Mouse (Mus musculus): ENCODE measurements around the gene Acin1. TPM values are rescaled to one million over a fixed set of nuclear protein-coding genes. Genes with fewer than 3 reads are reported as not detected.

Acin1 gene
- total and polyA plus RNA-seq, 2 experiments from 2014 or later = 108 to 122 TPM

DNA sequence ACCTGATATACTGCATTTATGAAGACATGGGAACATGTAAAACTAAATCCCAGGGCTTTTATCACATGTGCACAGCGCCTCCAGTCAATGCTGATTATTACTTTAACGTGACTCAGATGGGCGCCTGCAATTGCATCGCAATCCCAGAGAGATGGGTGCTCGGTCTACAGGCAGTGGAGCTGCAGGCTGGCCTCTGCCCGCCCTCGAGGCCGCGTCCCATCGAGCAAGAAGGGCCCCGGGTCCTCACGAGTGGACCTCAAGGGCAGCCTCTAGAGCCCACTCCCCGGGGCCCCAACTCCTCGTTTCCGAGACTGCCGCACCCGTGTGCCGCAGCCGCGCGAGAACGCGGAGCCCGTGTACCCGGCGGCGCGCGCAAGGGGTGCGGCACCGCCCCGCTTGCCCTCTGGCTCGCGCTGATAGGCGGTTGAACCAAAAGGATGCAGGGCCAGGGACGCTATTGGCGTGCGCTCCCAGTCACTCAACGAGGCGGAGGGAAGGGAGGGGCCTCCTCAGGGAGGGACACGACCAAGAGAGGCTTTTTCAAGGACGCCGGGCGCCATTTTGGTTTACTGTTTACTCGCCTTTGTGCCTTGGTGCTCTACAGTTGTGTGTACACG is 83.6 kb downstream of the Acin1 start:
- ATAC-seq (ENCODE audit: low FRiP score) = peak; percentile 99
- peak; percentile 29 for TF ChIP-seq CTCF (IDR thresholded peaks at IDR 0.05)
- peaks cover 6% of the 10 kb centered on the region; the same call in 1 of the 2 replicates for H3K4me1 ChIP-seq (ENCODE audit: insufficient read depth, low read length)
- H3K27me3 ChIP-seq (ENCODE audit: insufficient read depth, low read length) = no peaks in the 10 kb centered on the region
- no peaks in the 10 kb centered on the region for H3K36me3 ChIP-seq (ENCODE audit: insufficient read depth, low read length)
- H3K4me2 ChIP-seq (ENCODE audit: low read depth, low read length, poor library complexity, severe bottlenecking) = peak overlapping the region; percentile 53
- H3K4me3 ChIP-seq (ENCODE audit: low read depth, low read length) = peak overlapping the region; percentile 52
- peak overlapping the region; percentile 97 for H3K27ac ChIP-seq (ENCODE audit: low read depth, low read length)
- peak overlapping the region; percentile 81 for H3K9ac ChIP-seq (replicated peaks; ENCODE audit: low read length, poor library complexity, severe bottlenecking)
- H3K9me3 ChIP-seq (ENCODE audit: low read length) = no peaks in the 10 kb centered on the region
- WGBS = under 1% methylated on average over 46 of the region's 46 CpGs
- peak; percentile 99 for DNase-seq (ENCODE audit: low spot score)

DNA sequence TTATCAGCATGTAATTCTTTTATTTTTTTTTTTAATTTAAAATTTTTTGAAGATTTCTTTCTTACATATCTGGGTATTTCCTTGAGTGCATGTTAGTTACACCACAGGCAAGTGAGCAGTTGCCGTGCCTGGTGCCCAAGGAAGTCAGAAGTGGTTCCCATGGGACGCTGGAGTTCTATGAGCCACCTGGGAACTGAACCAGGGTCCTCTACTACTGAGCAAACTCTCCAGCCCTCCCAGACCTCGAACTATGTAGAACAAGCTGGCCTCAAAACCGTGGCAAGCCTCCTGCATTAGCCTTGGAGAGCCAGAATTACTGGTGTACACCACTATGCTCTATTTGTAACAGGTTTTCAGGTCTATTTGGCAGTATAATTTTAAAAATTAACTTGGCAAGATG is 84.1 kb downstream of the Acin1 start:
- H3K4me1 ChIP-seq (ENCODE audit: insufficient read depth, low read length) = peaks cover 6% of the 10 kb centered on the region; the same call in 1 of the 2 replicates
- H3K27ac ChIP-seq (ENCODE audit: low read depth, low read length) = peak overlapping the region; percentile 97
- peak overlapping the region; percentile 52 for H3K4me3 ChIP-seq (ENCODE audit: low read depth, low read length)
- TF ChIP-seq CTCF (IDR thresholded peaks at IDR 0.05) = no peak
- H3K4me2 ChIP-seq (ENCODE audit: low read depth, low read length, poor library complexity, severe bottlenecking) = peak overlapping the region; percentile 53
- H3K27me3 ChIP-seq (ENCODE audit: insufficient read depth, low read length) = no peaks in the 10 kb centered on the region
- peak; percentile 32 for ATAC-seq (ENCODE audit: low FRiP score)
- 35% methylated on average over 4 of the region's 4 CpGs for WGBS
- peak; percentile 38 for DNase-seq (ENCODE audit: low spot score)
- H3K36me3 ChIP-seq (ENCODE audit: insufficient read depth, low read length) = no peaks in the 10 kb centered on the region
- H3K9me3 ChIP-seq (ENCODE audit: low read length) = no peaks in the 10 kb centered on the region
- H3K9ac ChIP-seq (replicated peaks; ENCODE audit: low read length, poor library complexity, severe bottlenecking) = peak overlapping the region; percentile 81

DNA sequence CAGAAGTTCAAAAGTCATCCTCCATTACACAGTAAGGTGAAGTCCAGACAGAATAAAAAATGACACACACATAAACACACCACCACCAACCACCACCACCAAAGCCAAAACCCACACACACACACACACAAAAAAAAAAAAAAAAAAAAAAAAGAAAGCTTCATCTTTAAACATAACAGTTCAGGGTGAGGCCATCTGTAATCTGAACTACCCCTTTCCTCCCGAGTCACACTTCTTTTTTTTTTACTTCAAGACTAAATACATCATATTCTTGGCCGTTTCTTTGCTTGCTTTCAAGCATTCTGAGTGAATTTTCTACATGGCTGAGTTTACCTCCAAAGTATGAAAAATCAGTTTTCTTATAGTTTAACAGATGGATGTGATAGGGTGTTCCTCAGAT is 85.1 kb downstream of the Acin1 start:
- Histone ChIP-seq H3K27me3 (ENCODE audit: insufficient read depth, low read length) (no peaks in the 10 kb centered on the region), H3K9ac (replicated peaks; ENCODE audit: low read length, poor library complexity, severe bottlenecking) (no peak overlapping the region), H3K27ac (ENCODE audit: low read depth, low read length) (no peak overlapping the region), H3K36me3 (ENCODE audit: insufficient read depth, low read length) (no peaks in the 10 kb centered on the region), H3K9me3 (ENCODE audit: low read length) (no peaks in the 10 kb centered on the region), H3K4me1 (ENCODE audit: insufficient read depth, low read length) (peaks cover 6% of the 10 kb centered on the region; the same call in 1 of the 2 replicates), H3K4me3 (ENCODE audit: low read depth, low read length) (no peak overlapping the region), H3K4me2 (ENCODE audit: low read depth, low read length, poor library complexity, severe bottlenecking) (no peak overlapping the region)
- no peak for DNase-seq (ENCODE audit: low spot score)
- ATAC-seq (ENCODE audit: low FRiP score) = no peak
- WGBS = 81% methylated on average over 2 of the region's 2 CpGs
- no peak for TF ChIP-seq CTCF (IDR thresholded peaks at IDR 0.05)

DNA sequence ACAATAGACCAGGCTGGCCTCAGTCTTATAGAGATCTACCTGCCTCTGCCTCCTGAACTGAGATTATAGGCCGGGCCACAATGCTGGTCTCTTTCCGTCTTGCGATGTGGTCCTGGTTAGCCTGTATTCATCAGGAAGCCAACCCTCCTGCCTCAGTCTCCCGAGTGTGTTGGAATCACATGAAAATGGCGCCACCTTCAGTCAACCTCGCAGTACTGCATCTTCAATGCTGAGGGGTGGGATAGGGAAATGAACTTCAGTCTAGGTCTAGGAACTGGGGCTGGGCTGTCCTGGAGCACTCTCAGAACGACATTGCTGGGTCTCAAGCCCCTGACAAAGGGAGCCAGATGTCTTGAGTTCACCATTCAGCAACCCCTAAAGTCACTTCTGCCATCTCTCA is 89.6 kb downstream of the Acin1 start:
- Histone ChIP-seq H3K27ac (ENCODE audit: low read depth, low read length) (no peak overlapping the region), H3K9ac (replicated peaks; ENCODE audit: low read length, poor library complexity, severe bottlenecking) (no peak overlapping the region), H3K4me1 (ENCODE audit: insufficient read depth, low read length) (no peaks in the 10 kb centered on the region), H3K9me3 (ENCODE audit: low read length) (no peaks in the 10 kb centered on the region), H3K4me3 (ENCODE audit: low read depth, low read length) (no peak overlapping the region), H3K4me2 (ENCODE audit: low read depth, low read length, poor library complexity, severe bottlenecking) (no peak overlapping the region), H3K36me3 (ENCODE audit: insufficient read depth, low read length) (no peaks in the 10 kb centered on the region), H3K27me3 (ENCODE audit: insufficient read depth, low read length) (no peaks in the 10 kb centered on the region)
- ATAC-seq (ENCODE audit: low FRiP score) = no peak
- WGBS = 79% methylated on average over 7 of the region's 7 CpGs
- TF ChIP-seq CTCF (IDR thresholded peaks at IDR 0.05) = peak; percentile 57
- no peak for DNase-seq (ENCODE audit: low spot score)

DNA sequence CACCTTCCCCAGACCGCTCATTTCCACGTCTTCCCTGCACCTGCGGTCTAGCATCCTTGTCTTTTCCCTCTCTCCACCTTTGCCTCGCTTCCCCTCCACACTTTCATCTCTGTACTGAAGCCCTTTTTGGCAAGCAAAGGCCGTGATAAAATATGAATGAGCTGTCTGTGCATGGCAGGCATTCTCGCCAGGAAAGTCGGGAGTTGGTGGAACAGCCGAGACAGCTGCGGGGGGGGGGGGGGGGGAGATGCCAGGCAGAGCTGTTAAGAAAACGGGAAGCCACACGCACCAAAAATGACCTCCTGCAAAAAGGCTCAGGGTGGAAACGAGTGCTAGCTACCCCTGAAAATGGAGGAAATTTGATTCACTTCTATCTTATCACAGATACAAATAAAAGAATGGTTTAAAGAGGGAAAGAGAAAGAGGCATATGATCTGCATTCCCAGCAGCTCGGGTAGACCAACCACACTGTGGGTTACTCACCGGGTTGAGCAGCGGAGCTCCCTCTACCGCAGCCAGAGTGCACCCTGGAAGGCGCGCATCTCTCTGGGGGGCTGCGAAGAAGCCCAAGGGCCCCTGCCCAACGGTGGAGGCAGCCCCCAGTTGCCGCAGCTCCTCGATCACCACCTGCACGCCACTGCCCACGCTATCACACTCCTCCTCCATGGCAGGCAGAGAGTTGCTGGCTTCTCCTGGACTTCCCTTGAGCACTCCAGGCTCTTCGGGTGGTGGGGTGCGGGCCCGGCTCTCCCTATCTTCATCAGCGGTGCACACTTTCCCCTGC is 91.9 kb downstream of the Acin1 start:
- no peak for DNase-seq (ENCODE audit: low spot score)
- H3K27ac ChIP-seq (ENCODE audit: low read depth, low read length) = no peak overlapping the region
- H3K36me3 ChIP-seq (ENCODE audit: insufficient read depth, low read length) = no peaks in the 10 kb centered on the region
- ATAC-seq (ENCODE audit: low FRiP score) = no peak
- no peak overlapping the region for H3K9ac ChIP-seq (replicated peaks; ENCODE audit: low read length, poor library complexity, severe bottlenecking)
- 64% methylated on average over 28 of the region's 28 CpGs for WGBS
- no peaks in the 10 kb centered on the region for H3K27me3 ChIP-seq (ENCODE audit: insufficient read depth, low read length)
- no peaks in the 10 kb centered on the region for H3K4me1 ChIP-seq (ENCODE audit: insufficient read depth, low read length)
- H3K4me2 ChIP-seq (ENCODE audit: low read depth, low read length, poor library complexity, severe bottlenecking) = no peak overlapping the region
- no peaks in the 10 kb centered on the region for H3K9me3 ChIP-seq (ENCODE audit: low read length)
- 0 out of 2 replicates have a peak, but pooled peaks have one; percentile 3 for TF ChIP-seq CTCF (IDR thresholded peaks at IDR 0.05)
- no peak overlapping the region for H3K4me3 ChIP-seq (ENCODE audit: low read depth, low read length)

DNA sequence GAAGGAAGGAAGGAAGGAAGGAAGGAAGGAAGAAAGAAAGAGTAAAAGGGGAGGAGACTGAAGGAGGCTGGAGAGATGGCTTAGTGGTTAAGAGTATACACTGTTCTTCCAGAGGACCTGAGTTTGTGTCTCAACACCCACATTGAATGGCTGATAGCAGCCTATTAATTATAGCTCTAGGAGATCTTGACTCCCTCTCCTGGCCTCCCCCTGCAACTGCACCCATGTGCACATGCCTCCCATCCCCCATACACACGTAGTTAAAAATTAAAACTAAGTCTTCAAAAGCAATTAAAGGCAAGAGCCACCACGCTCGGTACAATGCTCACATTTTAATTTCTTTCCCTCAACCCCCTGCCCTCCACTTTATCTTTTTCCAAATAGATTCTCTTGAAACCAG is 92.7 kb downstream of the Acin1 start:
- DNase-seq (ENCODE audit: low spot score) (no peak), ATAC-seq (ENCODE audit: low FRiP score) (no peak)
- Histone ChIP-seq H3K4me3 (ENCODE audit: low read depth, low read length) (no peak overlapping the region), H3K4me2 (ENCODE audit: low read depth, low read length, poor library complexity, severe bottlenecking) (no peak overlapping the region), H3K36me3 (ENCODE audit: insufficient read depth, low read length) (no peaks in the 10 kb centered on the region), H3K27me3 (ENCODE audit: insufficient read depth, low read length) (no peaks in the 10 kb centered on the region), H3K4me1 (ENCODE audit: insufficient read depth, low read length) (no peaks in the 10 kb centered on the region), H3K9me3 (ENCODE audit: low read length) (no peaks in the 10 kb centered on the region), H3K27ac (ENCODE audit: low read depth, low read length) (no peak overlapping the region), H3K9ac (replicated peaks; ENCODE audit: low read length, poor library complexity, severe bottlenecking) (no peak overlapping the region)
- WGBS = 98% methylated on average over 3 of the region's 3 CpGs
- peak; percentile 46 for TF ChIP-seq CTCF (IDR thresholded peaks at IDR 0.05)

Data from midbrain, postnatal 0 days (tissue).